Mouse (Mus musculus) CH12.LX (cell line): ENCODE data around the gene Gm30302. TPM values are rescaled to one million over a fixed set of nuclear protein-coding genes. Genes with fewer than 3 reads are reported as not detected.
"Not testable (repeated sequence)": the region's sequence is repeated elsewhere in the genome, so short reads cannot be mapped to it uniquely, and the experiment has no call there.

Experiments
- DNase-seq: peaks from one replicate; pipeline ENCODE4 v3.0.0-alpha.2; 2013; ENCODE audit errors: extremely low read depth
- H3K27ac ChIP-seq: 2 replicates; pipeline ENCODE4 v1.5.1; 2012; ENCODE audit warnings: low read depth, mild to moderate bottlenecking, control low read depth, moderate library complexity; ENCODE audit not compliant: insufficient read depth
- H3K27me3 ChIP-seq: replicated peaks from 2 replicates; pipeline ENCODE3; 2012; ENCODE audit warnings: inconsistent platforms
- H3K36me3 ChIP-seq, 2 experiments: replicated peaks in 1 of 2; 2 replicates each; pipeline versions ENCODE3 to v1.6.1; 2012; ENCODE audit warnings: inconsistent platforms in 1 of 2, low read length in 1 of 2, mild to moderate bottlenecking in 1 of 2, mixed read lengths in 1 of 2, moderate library complexity in 1 of 2; ENCODE audit not compliant: control insufficient read depth in 1 of 2, insufficient read depth in 1 of 2
- H3K4me1 ChIP-seq, 2 experiments: 2 replicates each; pipeline ENCODE4 v1.6.1; 2012; ENCODE audit warnings: inconsistent platforms in 1 of 2, moderate library complexity in 1 of 2; ENCODE audit not compliant: insufficient read depth in 2 of 2, control insufficient read depth in 1 of 2
- H3K4me2 ChIP-seq: 2 replicates; pipeline ENCODE4 v1.6.1; 2012; ENCODE audit warnings: low read depth, mild to moderate bottlenecking, control low read depth; ENCODE audit not compliant: poor library complexity, insufficient read depth, severe bottlenecking
- H3K4me3 ChIP-seq, 3 experiments: fragments of 150-350 bp in 1 of 3; sonication (generic) in 1 of 3; replicated peaks in 1 of 3; 2 replicates each; pipeline versions ENCODE3 to v1.5.1; 2011 to 2012; ENCODE audit warnings: low read depth in 2 of 3, low read length in 2 of 3, mild to moderate bottlenecking in 2 of 3, moderate library complexity in 2 of 3, control low read depth in 1 of 3, improper control_type of control experiment in 1 of 3, inconsistent platforms in 1 of 3, mixed read lengths in 1 of 3; ENCODE audit not compliant: poor library complexity in 1 of 3
- H3K79me2 ChIP-seq: replicated peaks from 2 replicates; pipeline ENCODE4 v1.6.1; 2012; ENCODE audit warnings: mild to moderate bottlenecking, moderate library complexity; ENCODE audit not compliant: control insufficient read depth, poor library complexity, insufficient read depth, severe bottlenecking; ENCODE audit errors: extremely low read depth
- H3K9ac ChIP-seq: 2 replicates; pipeline ENCODE4 v1.6.1; 2012; ENCODE audit warnings: low read depth, mild to moderate bottlenecking, control low read depth, moderate library complexity; ENCODE audit not compliant: insufficient read depth
- H3K9me3 ChIP-seq: replicated peaks from 2 replicates; pipeline ENCODE3; 2012; ENCODE audit warnings: low read length, inconsistent platforms, mixed read lengths
- BHLHE40 ChIP-seq: IDR thresholded peaks from 2 replicates; pipeline ENCODE4 v1.6.1; 2011; ENCODE audit warnings: mild to moderate bottlenecking, low read depth, low read length, improper control_type of control experiment
- CHD2 ChIP-seq: IDR thresholded peaks from 2 replicates; pipeline ENCODE4 v1.6.1; 2011; ENCODE audit warnings: low read length, improper control_type of control experiment
- CTCF ChIP-seq, 2 experiments: IDR thresholded peaks in 1 of 2; conservative IDR thresholded peaks in 1 of 2; 2 replicates each; pipeline ENCODE4 v1.5.1; 2011 to 2012; ENCODE audit warnings: low read depth in 2 of 2, low read length in 2 of 2, improper control_type of control experiment in 1 of 2, inconsistent platforms in 1 of 2, mild to moderate bottlenecking in 1 of 2, moderate library complexity in 1 of 2
- ELF1 ChIP-seq: IDR thresholded peaks from 2 replicates; pipeline ENCODE4 v1.6.1; 2014; ENCODE audit warnings: low read depth, mild to moderate bottlenecking, inconsistent platforms, low read length, improper control_type of control experiment
- MAX ChIP-seq: IDR thresholded peaks from 2 replicates; pipeline ENCODE4 v1.6.1; 2011; ENCODE audit warnings: low read length, improper control_type of control experiment
- MEF2A ChIP-seq: IDR thresholded peaks from 2 replicates; pipeline ENCODE4 v1.6.1; 2014; ENCODE audit warnings: low read depth, mild to moderate bottlenecking, inconsistent platforms, low read length, improper control_type of control experiment, borderline replicate concordance
- MXI1 ChIP-seq: IDR thresholded peaks from 2 replicates; pipeline ENCODE4 v1.6.1; 2011; ENCODE audit warnings: mild to moderate bottlenecking, low read depth, low read length, improper control_type of control experiment
- MYC ChIP-seq: IDR thresholded peaks from 2 replicates; pipeline ENCODE4 v1.6.1; 2011; ENCODE audit warnings: low read depth, mild to moderate bottlenecking, improper control_type of control experiment, low read length
- POLR2AphosphoS2 ChIP-seq: IDR thresholded peaks from 2 replicates; pipeline ENCODE4 v1.6.1; 2011; ENCODE audit warnings: low read depth, low read length, improper control_type of control experiment
- RAD21 ChIP-seq: IDR thresholded peaks from 2 replicates; pipeline ENCODE4 v1.6.1; 2011; ENCODE audit warnings: low read depth, mild to moderate bottlenecking, low read length, improper control_type of control experiment, moderate library complexity
- SIN3A ChIP-seq: IDR thresholded peaks from 2 replicates; pipeline ENCODE4 v1.6.1; 2012; ENCODE audit warnings: low read length, improper control_type of control experiment, inconsistent platforms
- SMC3 ChIP-seq: IDR thresholded peaks from 2 replicates; pipeline ENCODE4 v1.6.1; 2011; ENCODE audit warnings: low read depth, low read length, improper control_type of control experiment
- UBTF ChIP-seq: IDR thresholded peaks from 2 replicates; pipeline ENCODE4 v1.6.1; 2012; ENCODE audit warnings: low read depth, mild to moderate bottlenecking, inconsistent platforms, low read length, improper control_type of control experiment, moderate library complexity
- USF1 ChIP-seq: IDR thresholded peaks from 2 replicates; pipeline ENCODE4 v1.6.1; 2014; ENCODE audit warnings: low read depth, mild to moderate bottlenecking, inconsistent platforms, low read length, improper control_type of control experiment
- USF2 ChIP-seq: conservative IDR thresholded peaks from 2 replicates; pipeline ENCODE4 v1.6.1; 2011; ENCODE audit warnings: low read depth, low read length, improper control_type of control experiment
- dilution Hi-C: fragments of 300-500 bp; cut with MboI; formaldehyde crosslinking; loops from 2 replicates; pipeline ENCODE4 v1.14.3; 2020; ENCODE audit warnings: low sequenced_read_pairs; ENCODE audit not compliant: extremely low pct_unique_long_range_greater_than_20kb, extremely low pct_ligation_motif_present
- in situ Hi-C: fragments of 300-500 bp; cut with MboI; formaldehyde crosslinking; loops from 3 replicates; pipeline ENCODE4 v1.14.3; 2019; ENCODE audit warnings: low sequenced_read_pairs, low pct_ligation_motif_present, low pct_unique_long_range_greater_than_20kb, mixed read lengths
- polyA plus RNA-seq: library from polyadenylated mRNA; unstranded; fragments of >175 nt; gene quantifications from 2 replicates; pipeline ENCODE4 v1.2.1, GENCODE M21; 2012; ENCODE audit warnings: low read depth; ENCODE audit not compliant: insufficient read length
- total RNA-seq, 2 experiments: library from RNA; depleted of rRNA; stranded (reverse); fragments of 300-350 nt in 1 of 2; fragments of >200 nt in 1 of 2; gene quantifications; 2 replicates each; pipeline ENCODE4 v1.2.3; 2012 to 2014

Gene Gm30302
- total and polyA plus RNA-seq, 3 experiments = not detected

DNA sequence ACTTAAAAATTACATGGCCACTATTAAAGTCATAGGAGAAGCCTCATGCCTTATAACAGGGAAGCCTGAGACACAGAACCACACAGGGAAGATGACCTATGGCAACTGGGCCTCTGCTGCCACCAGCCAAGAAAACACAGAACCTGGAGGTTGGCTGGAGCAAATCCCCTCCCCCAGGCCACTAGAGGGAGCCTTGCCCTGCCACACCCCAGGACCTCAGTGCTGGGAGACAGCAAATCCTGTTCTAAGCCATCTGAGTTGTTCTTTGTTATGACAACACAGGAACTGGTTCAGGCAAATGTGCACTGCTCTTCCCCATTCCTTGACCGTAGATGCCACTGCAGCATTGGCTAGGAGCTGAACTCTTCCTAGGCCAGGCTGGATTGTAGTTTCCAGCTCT is 8.3 kb upstream of the Gm30302 start:
- peak; percentile 27 for DNase-seq

GRCm38 (mm10) chr13:49788563-49789393 is 10.0 kb downstream of the Gm30302 start:
- no peaks in the 10 kb centered on the region for H3K79me2 ChIP-seq
- H3K4me3 ChIP-seq = no peak overlapping the region
- no peak overlapping the region for H3K4me2 ChIP-seq
- no peak for DNase-seq
- H3K27me3 ChIP-seq = peaks cover 15% of the 10 kb centered on the region
- in situ Hi-C loops = no loop called here
- no peak overlapping the region for H3K9ac ChIP-seq
- no peaks in the 10 kb centered on the region for H3K4me1 ChIP-seq
- H3K9me3 ChIP-seq = no peaks in the 10 kb centered on the region
- H3K27ac ChIP-seq = no peak overlapping the region
- TF ChIP-seq USF1 (no peak), MXI1 (no peak), ELF1 (no peak)
- TF ChIP-seq, all 38 proteins: peak for 0
- dilution Hi-C loops = no loop called here
- no peaks in the 10 kb centered on the region for H3K36me3 ChIP-seq

More for the DNA sequence above, 8.3 kb upstream of the Gm30302 start:
- peaks cover 9% of the 10 kb centered on the region for H3K27me3 ChIP-seq
- H3K4me2 ChIP-seq = no peak overlapping the region
- dilution Hi-C loops (no loop called here), in situ Hi-C loops (no loop called here)
- H3K4me1 ChIP-seq = no peaks in the 10 kb centered on the region
- H3K9ac ChIP-seq = no peak overlapping the region
- TF ChIP-seq SIN3A (no peak), RAD21 (peak; percentile 35), USF2 (no peak), SMC3 (peak; percentile 26), MYC (no peak), CHD2 (peak; percentile 62), CTCF (conservative IDR thresholded peaks at IDR 0.05 in 1 of 2, IDR thresholded peaks at IDR 0.05 in 1 of 2; ENCODE audit: low read depth in 2 of 2, low read length in 2 of 2) (peak; percentile 25 to 70; a peak in 2 of 4 replicates), POLR2AphosphoS2 (no peak)
- no peak overlapping the region for H3K4me3 ChIP-seq
- no peaks in the 10 kb centered on the region for H3K79me2 ChIP-seq
- no peak overlapping the region for H3K27ac ChIP-seq
- no peaks in the 10 kb centered on the region for H3K9me3 ChIP-seq
- H3K36me3 ChIP-seq = no peaks in the 10 kb centered on the region

GRCm38 (mm10) chr13:49783899-49784298 is 14.9 kb downstream of the Gm30302 start:
- H3K4me2 ChIP-seq = no peak overlapping the region
- TF ChIP-seq MEF2A (no peak), UBTF (no peak), BHLHE40 (no peak), MAX (no peak), USF1 (no peak), ELF1 (no peak)
- H3K4me1 ChIP-seq = no peaks in the 10 kb centered on the region
- H3K79me2 ChIP-seq = no peaks in the 10 kb centered on the region
- in situ Hi-C loops = no loop called here
- no peaks in the 10 kb centered on the region for H3K9me3 ChIP-seq
- H3K36me3 ChIP-seq = no peaks in the 10 kb centered on the region
- DNase-seq = no peak
- no peak overlapping the region for H3K9ac ChIP-seq
- dilution Hi-C loops = no loop called here
- no peak overlapping the region for H3K4me3 ChIP-seq
- H3K27me3 ChIP-seq = peaks cover 2% of the 10 kb centered on the region
- no peak overlapping the region for H3K27ac ChIP-seq

- H3K9ac ChIP-seq, H3K79me2 ChIP-seq, in situ Hi-C loops, DNase-seq, H3K4me3 ChIP-seq, H3K9me3 ChIP-seq, H3K36me3 ChIP-seq, H3K27ac ChIP-seq, dilution Hi-C loops, H3K4me2 ChIP-seq, H3K27me3 ChIP-seq, H3K4me1 ChIP-seq: not testable (repeated sequence)
These were observed 27.3 kb downstream of the Gm30302 start for GRCm38 (mm10) chr13:49771536-49771935.
